Mouse (Mus musculus) cerebellum, adult 8-10 months (tissue): ENCODE results near the gene Adssl1.

Experiments used
- DNase-seq: peaks from one replicate; pipeline ENCODE4 v3.0.0; 2022

Gene Adssl1

GRCm38 (mm10) chr12:112660576-112661326, 40.9 kb downstream of the Adssl1 start:
- DNase-seq, result no peak

- no peak for DNase-seq
Measured at GRCm38 (mm10) chr12:112661327-112661605, 41.4 kb downstream of the Adssl1 start.

- DNase-seq, result no peak
Measured at GRCm38 (mm10) chr12:112661851-112662250, 42.0 kb downstream of the Adssl1 start.

- no peak for DNase-seq
Measured at GRCm38 (mm10) chr12:112663303-112663702, 43.5 kb downstream of the Adssl1 start.

GRCm38 (mm10) chr12:112663716-112664115, 43.9 kb downstream of the Adssl1 start:
- no peak for DNase-seq

GRCm38 (mm10) chr12:112664124-112664523, 44.3 kb downstream of the Adssl1 start:
- no peak for DNase-seq

- DNase-seq, result no peak
Measured at GRCm38 (mm10) chr12:112664656-112665055, 44.8 kb downstream of the Adssl1 start.

- DNase-seq, result peak; percentile 62
Measured at GRCm38 (mm10) chr12:112665445-112665844, 45.6 kb downstream of the Adssl1 start.

- DNase-seq, result peak; percentile 8
Measured at GRCm38 (mm10) chr12:112665881-112666544, 46.2 kb downstream of the Adssl1 start.

- DNase-seq, result no peak
Measured at GRCm38 (mm10) chr12:112667619-112668297, 47.9 kb downstream of the Adssl1 start.

GRCm38 (mm10) chr12:112670718-112671393, 51.0 kb downstream of the Adssl1 start:
- DNase-seq, result no peak

GRCm38 (mm10) chr12:112671891-112672290, 52.0 kb downstream of the Adssl1 start:
- DNase-seq, result no peak

- no peak for DNase-seq
Measured at GRCm38 (mm10) chr12:112672744-112673575, 53.1 kb downstream of the Adssl1 start.

GRCm38 (mm10) chr12:112673576-112674091, 53.8 kb downstream of the Adssl1 start:
- DNase-seq, result peak; percentile 64

- DNase-seq, result peak; percentile 63
Measured at GRCm38 (mm10) chr12:112674132-112675011, 54.5 kb downstream of the Adssl1 start, which contains the start of gene Akt1. Gene Akt1, minus strand, starts transcription at chr12:112674884.

GRCm38 (mm10) chr12:112675245-112676035, 55.6 kb downstream of the Adssl1 start:
- DNase-seq, result peak; percentile 84

GRCm38 (mm10) chr12:112677076-112677475, 57.2 kb downstream of the Adssl1 start:
- DNase-seq, result peak; percentile 16

- DNase-seq, result no peak
Measured at GRCm38 (mm10) chr12:112677943-112678554, 58.2 kb downstream of the Adssl1 start.

- DNase-seq, result no peak
Measured at GRCm38 (mm10) chr12:112678555-112679026, 58.7 kb downstream of the Adssl1 start, which contains the start of gene Zbtb42. Gene Zbtb42, plus strand, starts transcription at chr12:112678828.
